Mouse (Mus musculus) hindbrain, embryonic 12.5 days (tissue): ENCODE data around the gene Hspb11. TPM values are rescaled to one million over a fixed set of nuclear protein-coding genes. Genes with fewer than 3 reads are reported as not detected.

Source experiments
- ATAC-seq: fragments of 200-750 bp; cut with Nextera tagmentation; 2 replicates; pipeline ENCODE4 v1.8.0; 2017; ENCODE audit warnings: moderate TSS enrichment; ENCODE audit not compliant: low FRiP score
- H3K27ac ChIP-seq: fragments of 300-500 bp; sonication (generic); 2 replicates; pipeline ENCODE4 v1.5.1; 2016; ENCODE audit warnings: mild to moderate bottlenecking
- H3K27me3 ChIP-seq: fragments of 300-500 bp; sonication (generic); 2 replicates; pipeline ENCODE4 v1.6.1; 2016; ENCODE audit warnings: mild to moderate bottlenecking
- H3K36me3 ChIP-seq: fragments of 300-500 bp; sonication (generic); 2 replicates; pipeline ENCODE4 v1.6.1; 2016; ENCODE audit warnings: mild to moderate bottlenecking
- H3K4me1 ChIP-seq: fragments of 300-500 bp; sonication (generic); 2 replicates; pipeline ENCODE4 v1.6.1; 2016
- H3K4me2 ChIP-seq: fragments of 300-500 bp; sonication (generic); replicated peaks from 2 replicates; pipeline ENCODE4 v1.6.1; 2016; ENCODE audit warnings: mild to moderate bottlenecking
- H3K4me3 ChIP-seq: fragments of 300-500 bp; sonication (generic); 2 replicates; pipeline ENCODE4 v1.5.1; 2016; ENCODE audit warnings: mild to moderate bottlenecking
- H3K9ac ChIP-seq: fragments of 300-500 bp; sonication (generic); 2 replicates; pipeline ENCODE4 v1.6.1; 2016; ENCODE audit warnings: mild to moderate bottlenecking, moderate library complexity
- H3K9me3 ChIP-seq: fragments of 300-500 bp; sonication (generic); replicated peaks from 2 replicates; pipeline ENCODE4 v1.6.1; 2016; ENCODE audit warnings: mild to moderate bottlenecking
- WGBS: fragments of 180-500 bp; shearing (Covaris S2); methylation state at CpG from one replicate; pipeline ENCODE4 v1.1.7; 2016; 5-methylcytosine and 5-hydroxymethylcytosine counted together
- polyA plus RNA-seq: library from polyadenylated mRNA; unstranded; fragments of >200 nt; fragmentation: Nextera tagmentation; extraction: Ambion mirVana; gene quantifications from 2 replicates; pipeline ENCODE4 v1.2.1, GENCODE M21; 2016

Hspb11 gene
- polyA plus RNA-seq, 1 experiment from 2014 or later: 42.7 TPM

- Histone ChIP-seq H3K9me3 (no peaks in the 10 kb centered on the region), H3K4me3 (no peak overlapping the region), H3K27ac (no peak overlapping the region), H3K4me2 (no peak overlapping the region), H3K27me3 (no peaks in the 10 kb centered on the region), H3K4me1 (no peaks in the 10 kb centered on the region), H3K36me3 (peaks cover 52% of the 10 kb centered on the region), H3K9ac (no peak overlapping the region)
- WGBS: 78% methylated on average over 3 of the region's 3 CpGs
- ATAC-seq: no peak
Observed at GRCm38 (mm10) chr4:107232219-107232618, 21.2 kb upstream of the Hspb11 start.

GRCm38 (mm10) chr4:107238253-107238652, 15.1 kb upstream of the Hspb11 start:
- WGBS: 92% methylated on average over 2 of the region's 2 CpGs
- Histone ChIP-seq H3K4me2 (no peak overlapping the region), H3K27me3 (no peaks in the 10 kb centered on the region), H3K4me1 (no peaks in the 10 kb centered on the region), H3K36me3 (peaks cover 78% of the 10 kb centered on the region), H3K4me3 (no peak overlapping the region), H3K9ac (no peak overlapping the region), H3K27ac (no peak overlapping the region), H3K9me3 (no peaks in the 10 kb centered on the region)
- no peak for ATAC-seq

- Histone ChIP-seq H3K27me3 (no peaks in the 10 kb centered on the region), H3K9ac (no peak overlapping the region), H3K4me1 (no peaks in the 10 kb centered on the region), H3K36me3 (peaks cover 63% of the 10 kb centered on the region), H3K4me2 (no peak overlapping the region), H3K27ac (no peak overlapping the region), H3K4me3 (no peak overlapping the region), H3K9me3 (no peaks in the 10 kb centered on the region)
- no peak for ATAC-seq
- 96% methylated on average over 6 of the region's 6 CpGs for WGBS
Observed at GRCm38 (mm10) chr4:107240196-107240595, 13.2 kb upstream of the Hspb11 start.

- no peaks in the 10 kb centered on the region for H3K9me3 ChIP-seq
- no peak overlapping the region for H3K4me3 ChIP-seq
- H3K36me3 ChIP-seq: peaks cover 46% of the 10 kb centered on the region
- no peaks in the 10 kb centered on the region for H3K27me3 ChIP-seq
- no peaks in the 10 kb centered on the region for H3K4me1 ChIP-seq
- no peak overlapping the region for H3K9ac ChIP-seq
- 82% methylated on average over 6 of the region's 6 CpGs for WGBS
- ATAC-seq: no peak
- no peak overlapping the region for H3K27ac ChIP-seq
- no peak overlapping the region for H3K4me2 ChIP-seq
Observed at GRCm38 (mm10) chr4:107243365-107244333, 9.7 kb upstream of the Hspb11 start.

GRCm38 (mm10) chr4:107245368-107245767, 8.0 kb upstream of the Hspb11 start:
- Histone ChIP-seq H3K4me3 (no peak overlapping the region), H3K9ac (no peak overlapping the region), H3K4me1 (peaks cover 11% of the 10 kb centered on the region), H3K27ac (no peak overlapping the region), H3K36me3 (peaks cover 31% of the 10 kb centered on the region), H3K27me3 (no peaks in the 10 kb centered on the region), H3K4me2 (no peak overlapping the region), H3K9me3 (no peaks in the 10 kb centered on the region)
- 86% methylated on average over 2 of the region's 2 CpGs for WGBS
- ATAC-seq: no peak

- Histone ChIP-seq H3K27ac (no peak overlapping the region), H3K4me2 (no peak overlapping the region), H3K9ac (no peak overlapping the region), H3K4me1 (peaks cover 11% of the 10 kb centered on the region), H3K27me3 (no peaks in the 10 kb centered on the region), H3K9me3 (no peaks in the 10 kb centered on the region), H3K36me3 (peaks cover 24% of the 10 kb centered on the region), H3K4me3 (no peak overlapping the region)
- no peak for ATAC-seq
- WGBS: 78% methylated on average over 1 of the region's 1 CpGs
Observed at GRCm38 (mm10) chr4:107246040-107246439, 7.4 kb upstream of the Hspb11 start.

- 87% methylated on average over 9 of the region's 9 CpGs for WGBS
- Histone ChIP-seq H3K27me3 (no peaks in the 10 kb centered on the region), H3K4me3 (no peak overlapping the region), H3K4me1 (peaks cover 14% of the 10 kb centered on the region), H3K4me2 (no peak overlapping the region), H3K9ac (no peak overlapping the region), H3K27ac (no peak overlapping the region), H3K36me3 (peaks cover 17% of the 10 kb centered on the region; the same call in 1 of the 2 replicates), H3K9me3 (no peaks in the 10 kb centered on the region)
- no peak for ATAC-seq
Observed at GRCm38 (mm10) chr4:107247110-107247509, 6.3 kb upstream of the Hspb11 start.

GRCm38 (mm10) chr4:107248061-107248460, 5.3 kb upstream of the Hspb11 start:
- Histone ChIP-seq H3K4me1 (peaks cover 19% of the 10 kb centered on the region), H3K27ac (no peak overlapping the region), H3K4me2 (no peak overlapping the region), H3K4me3 (no peak overlapping the region), H3K9ac (no peak overlapping the region), H3K36me3 (0 out of 2 replicates have a peak, but pooled peaks cover 14% of the 10 kb centered on the region), H3K27me3 (no peaks in the 10 kb centered on the region), H3K9me3 (no peaks in the 10 kb centered on the region)
- no peak for ATAC-seq
- 92% methylated on average over 3 of the region's 3 CpGs for WGBS

GRCm38 (mm10) chr4:107249471-107249870, 3.9 kb upstream of the Hspb11 start:
- no peak overlapping the region for H3K4me3 ChIP-seq
- H3K36me3 ChIP-seq: 0 out of 2 replicates have a peak, but pooled peaks cover 9% of the 10 kb centered on the region
- no peak overlapping the region for H3K4me2 ChIP-seq
- ATAC-seq: no peak
- 61% methylated on average over 2 of the region's 2 CpGs for WGBS
- no peak overlapping the region; the same call in 1 of the 2 replicates for H3K27ac ChIP-seq
- H3K9ac ChIP-seq: no peak overlapping the region
- H3K27me3 ChIP-seq: no peaks in the 10 kb centered on the region
- peaks cover 22% of the 10 kb centered on the region for H3K4me1 ChIP-seq
- no peaks in the 10 kb centered on the region for H3K9me3 ChIP-seq

- no peak overlapping the region for H3K4me2 ChIP-seq
- 0 out of 2 replicates have a peak, but pooled peaks cover 5% of the 10 kb centered on the region for H3K36me3 ChIP-seq
- no peaks in the 10 kb centered on the region for H3K27me3 ChIP-seq
- H3K9ac ChIP-seq: no peak overlapping the region
- ATAC-seq: no peak
- no peak overlapping the region for H3K27ac ChIP-seq
- peaks cover 24% of the 10 kb centered on the region for H3K4me1 ChIP-seq
- H3K4me3 ChIP-seq: no peak overlapping the region
- WGBS: 28% methylated on average over 4 of the region's 4 CpGs
- no peaks in the 10 kb centered on the region for H3K9me3 ChIP-seq
Observed at GRCm38 (mm10) chr4:107250494-107250893, 2.9 kb upstream of the Hspb11 start.

GRCm38 (mm10) chr4:107252522-107252921, 871 bp upstream of the Hspb11 start:
- H3K4me2 ChIP-seq: peak overlapping the region; percentile 56
- peaks cover 24% of the 10 kb centered on the region for H3K4me1 ChIP-seq
- H3K27ac ChIP-seq: peak overlapping the region; percentile 87; the same call in 1 of the 2 replicates
- H3K36me3 ChIP-seq: no peaks in the 10 kb centered on the region
- ATAC-seq: no peak
- H3K9me3 ChIP-seq: no peaks in the 10 kb centered on the region
- peak overlapping the region; percentile 73 for H3K4me3 ChIP-seq
- H3K9ac ChIP-seq: peak overlapping the region; percentile 82
- 2% methylated on average over 11 of the region's 11 CpGs for WGBS
- no peaks in the 10 kb centered on the region for H3K27me3 ChIP-seq

GRCm38 (mm10) chr4:107254414-107254813, 1.0 kb downstream of the Hspb11 start:
- peak overlapping the region; percentile 56 for H3K4me2 ChIP-seq
- no peaks in the 10 kb centered on the region for H3K27me3 ChIP-seq
- no peaks in the 10 kb centered on the region for H3K9me3 ChIP-seq
- peak overlapping the region; percentile 73 for H3K4me3 ChIP-seq
- WGBS: 18% methylated on average over 3 of the region's 3 CpGs
- peak overlapping the region; percentile 87 for H3K27ac ChIP-seq
- peak overlapping the region; percentile 82 for H3K9ac ChIP-seq
- H3K36me3 ChIP-seq: no peaks in the 10 kb centered on the region
- H3K4me1 ChIP-seq: peaks cover 18% of the 10 kb centered on the region
- no peak for ATAC-seq
